Mouse (Mus musculus) forebrain, embryonic 12.5 days (tissue): Measurements from ENCODE around the gene Elk4. TPM values are rescaled to one million over a fixed set of nuclear protein-coding genes. Genes with fewer than 3 reads are reported as not detected.

Source experiments
- ATAC-seq: fragments of 200-750 bp; cut with Nextera tagmentation; 2 replicates; pipeline ENCODE4 v1.8.0; 2017; ENCODE audit warnings: moderate TSS enrichment; ENCODE audit not compliant: low FRiP score
- H3K27ac ChIP-seq: fragments of 300-500 bp; sonication (generic); 2 replicates; pipeline ENCODE4 v1.5.1; 2016; ENCODE audit warnings: mild to moderate bottlenecking
- H3K27me3 ChIP-seq: fragments of 300-500 bp; sonication (generic); 2 replicates; pipeline ENCODE4 v1.6.1; 2016; ENCODE audit warnings: mild to moderate bottlenecking
- H3K36me3 ChIP-seq: fragments of 300-500 bp; sonication (generic); replicated peaks from 2 replicates; pipeline ENCODE4 v1.6.1; 2016; ENCODE audit warnings: mild to moderate bottlenecking
- H3K4me1 ChIP-seq: fragments of 300-500 bp; sonication (generic); 2 replicates; pipeline ENCODE4 v1.6.1; 2016
- H3K4me2 ChIP-seq: fragments of 300-500 bp; sonication (generic); 2 replicates; pipeline ENCODE4 v1.6.1; 2016; ENCODE audit warnings: mild to moderate bottlenecking, moderate library complexity
- H3K4me3 ChIP-seq: fragments of 300-500 bp; sonication (generic); replicated peaks from 2 replicates; pipeline ENCODE4 v1.5.1; 2016; ENCODE audit warnings: mild to moderate bottlenecking
- H3K9ac ChIP-seq: fragments of 300-500 bp; sonication (generic); 2 replicates; pipeline ENCODE4 v1.6.1; 2016; ENCODE audit warnings: mild to moderate bottlenecking
- H3K9me3 ChIP-seq: fragments of 300-500 bp; sonication (generic); 2 replicates; pipeline ENCODE4 v1.6.1; 2016
- WGBS: fragments of 180-500 bp; shearing (Covaris S2); methylation state at CpG from one replicate; pipeline ENCODE4 v1.1.7; 2016; 5-methylcytosine and 5-hydroxymethylcytosine counted together
- polyA plus RNA-seq: library from polyadenylated mRNA; unstranded; fragments of >200 nt; fragmentation: Nextera tagmentation; extraction: Ambion mirVana; gene quantifications from 2 replicates; pipeline ENCODE4 v1.2.1, GENCODE M21; 2016

Elk4 gene
- polyA plus RNA-seq, 1 experiment from 2014 or later, result 19.9 TPM

GRCm38 (mm10) chr1:131990083-131990760 is 17.2 kb upstream of the Elk4 start:
- H3K27ac ChIP-seq, result no peak overlapping the region
- H3K9ac ChIP-seq, result no peak overlapping the region
- ATAC-seq, result no peak
- H3K36me3 ChIP-seq, result no peaks in the 10 kb centered on the region
- 91% methylated on average over 9 of the region's 9 CpGs for WGBS
- no peaks in the 10 kb centered on the region for H3K27me3 ChIP-seq
- no peak overlapping the region for H3K4me2 ChIP-seq
- H3K4me3 ChIP-seq, result no peak overlapping the region
- no peaks in the 10 kb centered on the region for H3K4me1 ChIP-seq
- H3K9me3 ChIP-seq, result no peaks in the 10 kb centered on the region

- no peak for ATAC-seq
- no peak overlapping the region for H3K4me3 ChIP-seq
Observed at GRCm38 (mm10) chr1:131992561-131993001, 14.8 kb upstream of the Elk4 start.

GRCm38 (mm10) chr1:131993169-131994040 is 14.0 kb upstream of the Elk4 start:
- Histone ChIP-seq H3K4me1 (no peaks in the 10 kb centered on the region), H3K4me3 (no peak overlapping the region), H3K9ac (no peak overlapping the region), H3K36me3 (no peaks in the 10 kb centered on the region), H3K27me3 (no peaks in the 10 kb centered on the region), H3K9me3 (no peaks in the 10 kb centered on the region), H3K4me2 (no peak overlapping the region), H3K27ac (no peak overlapping the region)
- ATAC-seq, result no peak
- 83% methylated on average over 12 of the region's 12 CpGs for WGBS

More at GRCm38 (mm10) chr1:131992561-131993001, 14.8 kb upstream of the Elk4 start:
- WGBS, result 83% methylated on average over 7 of the region's 7 CpGs
- Histone ChIP-seq H3K36me3 (no peaks in the 10 kb centered on the region), H3K9me3 (no peaks in the 10 kb centered on the region), H3K27me3 (no peaks in the 10 kb centered on the region), H3K27ac (no peak overlapping the region), H3K4me1 (no peaks in the 10 kb centered on the region), H3K9ac (no peak overlapping the region), H3K4me2 (no peak overlapping the region)

GRCm38 (mm10) chr1:131995062-131995461 is 12.3 kb upstream of the Elk4 start:
- H3K4me1 ChIP-seq, result no peaks in the 10 kb centered on the region
- no peak for ATAC-seq
- no peaks in the 10 kb centered on the region for H3K27me3 ChIP-seq
- H3K27ac ChIP-seq, result no peak overlapping the region
- no peak overlapping the region for H3K9ac ChIP-seq
- 33% methylated on average over 4 of the region's 4 CpGs for WGBS
- no peaks in the 10 kb centered on the region for H3K9me3 ChIP-seq
- H3K4me3 ChIP-seq, result no peak overlapping the region
- no peaks in the 10 kb centered on the region for H3K36me3 ChIP-seq
- no peak overlapping the region for H3K4me2 ChIP-seq

GRCm38 (mm10) chr1:132000506-132000905 is 6.9 kb upstream of the Elk4 start:
- no peaks in the 10 kb centered on the region for H3K4me1 ChIP-seq
- no peak overlapping the region for H3K9ac ChIP-seq
- no peak overlapping the region for H3K4me3 ChIP-seq
- ATAC-seq, result no peak
- no peaks in the 10 kb centered on the region for H3K9me3 ChIP-seq
- no peaks in the 10 kb centered on the region for H3K27me3 ChIP-seq
- H3K27ac ChIP-seq, result no peak overlapping the region
- H3K4me2 ChIP-seq, result no peak overlapping the region
- H3K36me3 ChIP-seq, result no peaks in the 10 kb centered on the region

- no peaks in the 10 kb centered on the region for H3K27me3 ChIP-seq
- H3K27ac ChIP-seq, result no peak overlapping the region
- H3K9ac ChIP-seq, result no peak overlapping the region
- no peaks in the 10 kb centered on the region for H3K9me3 ChIP-seq
- WGBS, result 84% methylated on average over 4 of the region's 4 CpGs
- H3K4me3 ChIP-seq, result no peak overlapping the region
- H3K4me1 ChIP-seq, result peaks cover 5% of the 10 kb centered on the region
- no peak for ATAC-seq
- no peaks in the 10 kb centered on the region for H3K36me3 ChIP-seq
- H3K4me2 ChIP-seq, result no peak overlapping the region
Observed at GRCm38 (mm10) chr1:132001880-132002330, 5.5 kb upstream of the Elk4 start.

- ATAC-seq, result no peak
- H3K27me3 ChIP-seq, result no peaks in the 10 kb centered on the region
- peaks cover 6% of the 10 kb centered on the region for H3K4me1 ChIP-seq
- no peak overlapping the region for H3K4me2 ChIP-seq
- WGBS, result 65% methylated on average over 2 of the region's 2 CpGs
- H3K4me3 ChIP-seq, result no peak overlapping the region
- no peak overlapping the region for H3K9ac ChIP-seq
- H3K27ac ChIP-seq, result no peak overlapping the region
- no peaks in the 10 kb centered on the region for H3K36me3 ChIP-seq
- no peaks in the 10 kb centered on the region for H3K9me3 ChIP-seq
Observed at GRCm38 (mm10) chr1:132003111-132003510, 4.3 kb upstream of the Elk4 start.

- no peak for ATAC-seq
- 81% methylated on average over 1 of the region's 1 CpGs for WGBS
- Histone ChIP-seq H3K27ac (no peak overlapping the region), H3K27me3 (no peaks in the 10 kb centered on the region), H3K9ac (no peak overlapping the region), H3K4me2 (no peak overlapping the region), H3K9me3 (no peaks in the 10 kb centered on the region), H3K4me3 (no peak overlapping the region), H3K4me1 (peaks cover 11% of the 10 kb centered on the region), H3K36me3 (no peaks in the 10 kb centered on the region)
Observed at GRCm38 (mm10) chr1:132003817-132004216, 3.6 kb upstream of the Elk4 start.

GRCm38 (mm10) chr1:132004574-132005180 is 2.7 kb upstream of the Elk4 start:
- no peak overlapping the region for H3K9ac ChIP-seq
- ATAC-seq, result no peak
- H3K4me1 ChIP-seq, result peaks cover 18% of the 10 kb centered on the region
- H3K4me3 ChIP-seq, result no peak overlapping the region
- WGBS, result 89% methylated on average over 6 of the region's 6 CpGs
- no peaks in the 10 kb centered on the region for H3K36me3 ChIP-seq
- no peak overlapping the region for H3K4me2 ChIP-seq
- H3K9me3 ChIP-seq, result no peaks in the 10 kb centered on the region
- no peak overlapping the region for H3K27ac ChIP-seq
- no peaks in the 10 kb centered on the region for H3K27me3 ChIP-seq

GRCm38 (mm10) chr1:132005466-132005865 is 1.9 kb upstream of the Elk4 start:
- ATAC-seq, result no peak
- Histone ChIP-seq H3K36me3 (no peaks in the 10 kb centered on the region), H3K9ac (no peak overlapping the region), H3K9me3 (no peaks in the 10 kb centered on the region), H3K27ac (no peak overlapping the region), H3K27me3 (no peaks in the 10 kb centered on the region), H3K4me1 (peaks cover 18% of the 10 kb centered on the region), H3K4me3 (no peak overlapping the region), H3K4me2 (no peak overlapping the region)
- WGBS, result 88% methylated on average over 1 of the region's 1 CpGs

- ATAC-seq, result no peak
- Histone ChIP-seq H3K4me3 (no peak overlapping the region), H3K9ac (no peak overlapping the region), H3K27ac (no peak overlapping the region), H3K9me3 (no peaks in the 10 kb centered on the region), H3K4me2 (no peak overlapping the region), H3K36me3 (no peaks in the 10 kb centered on the region), H3K27me3 (no peaks in the 10 kb centered on the region), H3K4me1 (peaks cover 18% of the 10 kb centered on the region)
- WGBS, result 86% methylated on average over 3 of the region's 3 CpGs
Observed at GRCm38 (mm10) chr1:132006046-132006445, 1.4 kb upstream of the Elk4 start.

GRCm38 (mm10) chr1:132006721-132007120 is 686 bp upstream of the Elk4 start:
- H3K9ac ChIP-seq, result no peak overlapping the region

More at GRCm38 (mm10) chr1:132006721-132007120, 686 bp upstream of the Elk4 start:
- ATAC-seq, result no peak
- H3K4me1 ChIP-seq, result peaks cover 18% of the 10 kb centered on the region
- WGBS, result 43% methylated on average over 5 of the region's 5 CpGs
- H3K4me2 ChIP-seq, result peak overlapping the region; percentile 79
- H3K27me3 ChIP-seq, result no peaks in the 10 kb centered on the region
- no peaks in the 10 kb centered on the region for H3K9me3 ChIP-seq
- H3K27ac ChIP-seq, result 0 out of 2 replicates have a peak overlapping the region, but pooled peaks have one; percentile 10
- no peaks in the 10 kb centered on the region for H3K36me3 ChIP-seq
- peak overlapping the region; percentile 89 for H3K4me3 ChIP-seq
